In the genomic region with DNA sequence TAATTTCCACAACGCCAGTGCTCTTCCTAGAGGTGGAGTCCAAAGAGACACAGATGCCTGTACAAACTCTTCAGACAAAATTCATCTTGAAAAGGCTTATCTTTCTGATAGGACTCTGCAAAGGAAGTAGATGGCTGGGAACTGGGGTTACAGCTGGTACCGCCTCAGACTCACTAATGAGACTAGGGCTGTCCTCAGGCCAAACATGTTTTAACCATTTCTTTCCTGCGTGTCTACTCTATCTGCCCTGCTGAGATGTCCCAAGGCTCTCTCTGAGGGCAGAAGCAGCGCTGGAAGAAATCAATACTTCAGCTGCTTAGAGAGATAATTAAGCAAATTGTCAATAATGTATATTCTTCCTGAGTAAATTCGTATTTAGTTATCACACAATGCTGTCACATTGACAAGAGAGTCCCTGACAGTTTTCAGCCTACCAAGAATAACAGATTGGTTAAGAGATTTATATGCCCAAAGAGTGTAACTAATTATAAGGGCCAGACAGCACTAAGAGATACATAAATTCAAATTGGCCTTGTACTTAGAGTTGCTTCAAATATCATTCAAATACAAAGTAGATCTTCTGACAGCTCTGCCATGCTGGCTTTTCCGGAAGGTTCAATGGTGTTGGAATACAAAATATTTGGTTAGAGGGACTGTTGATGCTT, we compare ENCODE assay signal across 15 mouse cellular contexts.
"Had no signal": no experiment of that assay in that cellular context is flagged by ENCODE, and none has a peak within 500 bp of the region (broad histone marks: within the 10 kb centered on the region; RNA-seq: fewer than 3 reads in every experiment).

No protein-coding gene starts in this region.

- H3K4me2 ChIP-seq: liver, embryonic 11.5 days; liver, embryonic 15.5 days; neural tube, embryonic 12.5 days had no signal

- H3K36me3 ChIP-seq: limb, embryonic 10.5 days; liver, embryonic 15.5 days; neural tube, embryonic 12.5 days had no signal

- H3K27me3 ChIP-seq: liver, embryonic 15.5 days; neural tube, embryonic 12.5 days had no signal

- H3K27ac ChIP-seq: layer of hippocampus, adult 2 months; left cerebral cortex, adult 2 months; limb, embryonic 10.5 days; liver, embryonic 15.5 days; neural tube, embryonic 12.5 days had no signal

- H3K9me3 ChIP-seq: limb, embryonic 10.5 days; liver, embryonic 15.5 days; neural tube, embryonic 12.5 days had no signal

- H3K4me1 ChIP-seq: liver, embryonic 15.5 days; neural tube, embryonic 12.5 days had no signal

- H3K4me3 ChIP-seq: layer of hippocampus, adult 2 months; left cerebral cortex, adult 2 months; limb, embryonic 10.5 days; liver, embryonic 15.5 days; myocyte; neural tube, embryonic 12.5 days had no signal

- H3K9ac ChIP-seq: liver, embryonic 15.5 days; neural tube, embryonic 12.5 days had no signal

- DNase-seq: kidney, adult 11 months; kidney, postnatal 10 days; kidney, postnatal 4 days; lung, adult 2 months; lung, postnatal 36 days; right cerebral cortex, postnatal 25 days; thymus, postnatal 4 days had no signal

- ATAC-seq: lung, postnatal 0 days had no signal
